Mouse (Mus musculus) cerebellum, adult 8-10 months (tissue): ENCODE measurements around the gene Nek8.
A peak's percentile ranks its signal among the peaks of the same experiment; 100 is the strongest.

Source experiments
- DNase-seq: peaks from one replicate; pipeline ENCODE4 v3.0.0; 2022

Gene Nek8

GRCm38 (mm10) chr11:78166161-78166560 is 10.3 kb downstream of the Nek8 start:
- no peak for DNase-seq

DNA sequence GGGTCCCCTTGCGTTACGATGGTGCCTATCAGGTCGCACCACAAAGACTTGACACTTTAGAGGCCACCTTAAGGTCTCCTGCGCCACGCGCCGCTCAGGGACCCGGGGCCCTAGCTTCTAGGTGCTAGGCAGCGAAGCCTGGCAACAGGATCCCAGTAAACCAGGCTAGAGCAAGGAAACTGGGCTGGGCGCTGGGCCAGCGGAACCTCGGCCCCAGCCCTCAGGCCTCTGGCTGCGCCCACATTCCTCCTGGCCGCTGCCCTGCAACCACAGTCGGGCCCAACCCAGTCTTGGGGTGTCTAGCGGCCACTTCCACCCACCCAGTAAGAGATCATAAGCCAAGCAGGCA is 10.7 kb downstream of the Nek8 start:
- DNase-seq: peak; percentile 51

GRCm38 (mm10) chr11:78164924-78165760 is 11.3 kb downstream of the Nek8 start, which contains the start of gene Traf4:
TSS of gene Traf4 (minus strand) at chr11:78165589.
- peak; percentile 70 for DNase-seq

DNA sequence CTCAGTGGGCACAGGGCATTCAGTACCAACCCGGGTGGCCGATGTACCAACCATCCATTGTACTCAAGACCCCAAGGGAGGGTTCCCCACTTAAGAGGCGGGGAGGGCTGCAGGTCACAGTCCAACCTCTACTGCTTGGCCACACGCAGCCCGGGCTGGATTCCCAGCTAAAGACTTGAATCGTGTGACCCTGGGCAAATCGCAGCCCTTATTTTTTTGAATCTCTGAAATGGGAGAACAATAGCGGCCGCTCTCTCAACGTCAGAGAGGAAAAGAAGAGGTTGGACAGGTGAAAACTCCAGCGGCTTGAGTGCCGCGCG is 11.9 kb downstream of the Nek8 start:
- DNase-seq: no peak

DNA sequence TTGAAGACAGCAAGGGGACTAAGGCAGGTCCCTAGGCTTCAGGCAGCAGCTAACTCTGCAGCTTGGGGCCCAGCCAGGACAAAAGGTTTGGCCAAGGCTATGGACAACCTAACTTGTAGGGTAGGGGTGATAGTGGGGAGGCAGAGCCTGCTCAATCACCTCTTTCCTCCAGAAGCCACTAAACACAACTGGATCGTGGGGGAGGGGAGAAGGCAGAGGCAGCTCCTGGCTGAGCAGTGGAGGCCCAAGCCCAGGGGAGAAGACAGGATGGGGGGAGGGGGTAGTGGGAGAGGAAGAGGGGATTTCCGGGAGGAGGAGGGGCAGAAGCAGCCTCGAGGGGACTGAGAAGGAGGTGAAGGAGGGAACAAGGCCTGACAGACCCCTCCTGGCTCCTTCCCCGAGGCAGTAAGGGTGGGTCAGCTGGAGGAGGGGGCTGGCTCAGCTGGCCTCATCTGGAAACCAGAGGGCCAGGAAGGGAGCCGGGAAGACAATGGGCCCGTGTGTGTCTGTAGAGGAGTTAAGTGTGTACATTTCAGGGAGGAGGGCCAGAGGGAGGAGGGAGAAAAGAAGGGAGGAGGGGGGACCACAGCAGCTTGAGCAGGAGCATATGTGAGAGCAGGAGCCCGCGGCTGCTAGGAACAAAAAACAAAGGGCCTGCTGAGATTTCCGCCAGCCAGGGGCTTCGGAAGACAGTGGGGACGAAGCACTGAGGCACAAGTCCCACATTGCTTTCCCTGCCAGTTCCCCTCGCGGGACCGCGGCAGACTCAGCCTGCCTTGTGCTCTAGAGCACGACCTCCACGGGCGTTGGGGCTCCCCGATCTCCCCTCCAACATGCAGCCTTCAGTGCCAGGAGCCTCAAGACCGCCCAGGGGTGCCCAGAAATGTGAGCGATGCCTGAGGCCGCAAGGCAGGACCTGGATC is 12.5 kb downstream of the Nek8 start:
- no peak for DNase-seq

DNA sequence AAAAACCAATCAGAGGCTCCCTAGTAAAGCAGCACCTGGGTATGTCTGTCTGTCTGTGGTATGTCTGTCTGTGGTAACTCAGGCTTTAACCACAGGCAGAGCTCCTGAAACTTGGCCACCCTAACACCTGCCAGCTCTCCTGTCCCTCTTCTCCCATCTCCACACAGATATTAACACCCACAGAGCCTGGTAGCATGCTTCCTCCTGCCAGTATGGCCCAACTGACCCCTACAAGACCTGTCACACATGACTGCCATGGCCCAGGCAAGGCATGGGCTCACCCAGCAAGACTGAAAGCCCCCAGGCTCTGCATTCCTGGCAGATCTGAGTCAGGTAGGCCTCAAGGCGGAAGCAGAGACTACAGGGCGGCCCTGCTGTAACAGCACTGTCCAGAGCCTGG is 13.4 kb downstream of the Nek8 start:
- no peak for DNase-seq

- DNase-seq: no peak
Measured at GRCm38 (mm10) chr11:78162504-78162903, 14.0 kb downstream of the Nek8 start.

GRCm38 (mm10) chr11:78161968-78162367 is 14.5 kb downstream of the Nek8 start:
- no peak for DNase-seq

DNA sequence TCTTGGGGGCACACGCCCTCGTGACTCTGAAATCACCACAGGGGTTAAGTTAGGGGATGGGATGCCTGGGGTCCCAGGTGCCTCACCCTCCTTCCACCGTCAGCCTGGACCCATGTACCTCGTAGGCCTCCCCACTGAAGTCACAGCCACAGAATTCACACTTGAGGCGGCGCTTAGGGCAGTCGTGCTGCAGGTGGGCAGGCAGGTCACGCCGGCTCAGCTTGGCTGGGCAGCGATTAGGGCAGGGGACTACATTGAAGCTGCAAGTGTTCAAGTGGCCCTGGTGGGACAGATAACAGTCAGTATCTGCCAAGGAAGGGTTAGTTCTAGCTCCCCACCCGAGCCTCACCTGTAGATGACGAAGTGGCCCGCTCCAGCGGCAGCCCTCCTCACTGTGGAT is 15.3 kb downstream of the Nek8 start:
- DNase-seq: no peak

DNA sequence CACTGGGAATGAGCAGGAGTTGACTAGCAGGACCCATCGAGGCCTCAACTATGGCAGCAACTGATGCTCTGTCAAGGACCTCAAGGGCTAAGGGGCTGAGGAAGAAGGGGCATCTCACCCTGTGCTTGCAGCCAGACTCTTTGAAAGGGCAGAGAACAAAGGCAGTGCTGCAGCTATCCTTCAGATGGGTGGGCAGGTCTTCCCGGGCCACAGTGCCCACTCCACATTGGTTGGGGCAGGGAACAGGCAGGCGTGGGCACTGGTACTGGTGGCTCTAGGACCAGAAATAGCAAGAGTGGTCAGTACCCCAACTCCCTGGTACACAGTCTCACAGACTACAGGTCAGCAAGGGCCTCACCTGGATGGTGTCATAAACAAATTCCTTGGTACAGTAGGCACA is 15.8 kb downstream of the Nek8 start:
- no peak for DNase-seq

- DNase-seq: no peak
Measured at GRCm38 (mm10) chr11:78160171-78160570, 16.3 kb downstream of the Nek8 start.

DNA sequence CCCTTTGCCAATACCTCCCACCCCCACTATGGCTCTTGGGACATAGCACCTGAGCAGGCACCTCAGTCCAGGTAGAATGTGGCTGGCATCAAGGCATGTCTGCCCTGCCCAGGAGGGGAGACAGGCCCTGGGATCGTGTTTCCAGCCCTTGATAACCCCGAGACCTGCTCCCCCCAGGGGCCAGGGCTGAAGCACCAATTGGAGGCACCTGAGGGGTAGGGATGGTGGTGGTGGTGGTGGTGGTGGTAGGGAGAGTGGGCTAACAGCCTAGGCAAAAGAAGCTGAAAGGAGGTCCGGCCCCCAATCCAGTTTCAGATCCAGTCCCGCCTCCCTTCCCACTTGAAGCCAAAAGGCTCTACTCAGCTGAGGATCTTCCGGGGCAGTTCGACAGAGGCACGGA is 16.9 kb downstream of the Nek8 start:
- no peak for DNase-seq

GRCm38 (mm10) chr11:78159096-78159495 is 17.4 kb downstream of the Nek8 start:
- peak; percentile 82 for DNase-seq

GRCm38 (mm10) chr11:78156156-78156699 is 20.2 kb downstream of the Nek8 start:
- no peak for DNase-seq

DNA sequence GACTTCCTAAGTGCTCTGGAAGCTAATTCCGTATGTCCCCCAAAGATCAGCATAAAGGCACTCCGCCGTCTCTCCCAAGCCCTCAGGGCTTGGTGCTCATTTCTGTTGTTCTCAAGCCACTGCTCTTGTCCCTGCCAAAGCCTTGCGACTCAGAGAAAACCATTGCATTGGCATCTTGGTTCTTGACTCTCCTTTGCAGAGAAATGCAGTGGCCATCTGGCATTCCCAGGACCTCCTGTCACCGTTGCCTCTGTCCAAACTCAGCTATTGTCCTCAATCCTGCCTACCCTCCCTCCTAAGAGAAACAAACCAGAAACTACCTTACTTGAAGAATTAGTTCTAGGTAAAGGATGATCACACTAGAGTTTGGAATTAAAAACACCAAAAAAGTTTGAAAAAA is 20.8 kb downstream of the Nek8 start:
- DNase-seq: no peak

DNA sequence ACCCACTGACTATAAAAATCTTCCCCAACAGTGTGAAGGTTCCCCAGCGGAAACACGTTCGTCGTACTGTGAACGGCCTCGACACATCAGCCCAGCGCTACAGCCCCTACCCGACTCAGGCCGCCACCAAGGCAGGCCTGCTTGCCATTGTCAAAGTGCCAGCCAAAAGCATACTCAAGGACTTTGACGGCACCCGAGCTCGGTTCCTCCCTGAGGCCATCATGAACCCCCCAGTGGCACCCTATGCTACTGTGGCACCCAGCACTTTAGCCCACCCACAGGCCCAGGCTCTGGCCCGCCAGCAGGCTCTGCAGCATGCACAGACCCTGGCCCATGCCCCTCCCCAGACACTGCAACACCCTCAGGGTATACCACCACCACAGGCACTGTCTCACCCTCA is 22.7 kb downstream of the Nek8 start:
- DNase-seq: no peak

GRCm38 (mm10) chr11:78152299-78153231 is 23.9 kb downstream of the Nek8 start:
- DNase-seq: peak; percentile 79

DNA sequence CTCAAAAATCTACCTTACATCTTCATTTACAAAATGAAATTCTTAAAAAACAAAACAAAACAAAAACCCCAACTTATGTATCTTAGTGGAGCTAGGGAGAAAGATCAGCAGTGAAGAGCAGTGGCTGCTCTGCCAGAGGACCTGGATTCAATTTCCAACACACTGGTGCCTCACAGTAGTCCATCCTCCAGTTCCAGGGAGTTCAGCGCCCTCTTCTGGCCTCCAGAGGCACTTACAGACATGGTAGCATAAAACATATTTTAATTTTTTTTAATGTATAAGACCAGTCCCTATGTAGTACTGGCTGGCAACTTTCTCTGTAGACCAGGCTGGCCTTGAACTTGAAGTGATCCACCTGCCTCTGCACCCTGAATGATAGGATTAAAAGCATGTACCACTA is 25.3 kb downstream of the Nek8 start:
- DNase-seq: no peak

DNA sequence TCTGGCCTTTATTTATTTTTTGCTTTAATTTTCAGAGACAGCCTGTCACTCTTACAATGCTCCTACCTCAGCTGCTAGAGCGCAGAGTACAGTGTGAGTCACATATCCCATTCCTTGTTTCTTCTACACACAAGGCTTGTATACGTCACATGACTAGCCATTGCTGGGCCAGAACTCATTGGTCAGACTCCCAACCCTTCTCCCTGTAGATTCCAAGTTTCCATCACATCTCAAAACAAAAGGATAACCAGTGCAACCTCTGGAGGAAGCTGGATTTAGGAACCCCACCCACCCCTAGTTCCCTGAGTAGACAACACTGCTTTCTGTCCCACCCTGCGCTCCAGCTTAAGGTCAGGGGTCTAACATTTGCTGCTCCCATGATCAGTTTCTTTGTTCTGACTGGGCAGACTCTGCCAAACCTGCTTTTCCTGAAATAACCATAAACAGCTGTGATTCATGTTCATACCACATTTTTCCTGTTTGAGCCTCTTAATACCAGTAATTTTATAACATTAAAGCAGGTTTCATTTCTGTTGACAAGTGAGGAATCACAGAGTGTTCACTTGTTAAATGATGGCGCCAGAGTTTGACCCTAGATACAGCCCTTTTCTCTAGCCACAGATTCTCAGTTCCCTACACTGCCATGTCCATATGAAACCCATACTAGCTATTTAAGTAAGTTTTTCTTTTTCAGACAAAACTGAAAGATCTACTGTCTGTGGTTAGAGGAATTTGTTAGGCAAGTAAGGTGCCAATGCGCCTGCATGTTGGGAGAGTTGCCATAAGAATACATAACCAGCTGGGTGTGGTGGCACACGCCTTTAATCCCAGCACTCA is 29.6 kb downstream of the Nek8 start:
- no peak for DNase-seq

- DNase-seq: no peak
Measured at GRCm38 (mm10) chr11:78146168-78146567, 30.3 kb downstream of the Nek8 start.

- no peak for DNase-seq
Measured at GRCm38 (mm10) chr11:78143520-78143919, 33.0 kb downstream of the Nek8 start.

- DNase-seq: no peak
Measured at GRCm38 (mm10) chr11:78140665-78141064, 35.8 kb downstream of the Nek8 start.
